Mouse (Mus musculus) heart, adult 2 months (tissue): ENCODE results near the gene Efhc1.

ENCODE experiments used
- CTCF ChIP-seq: fragments of 200-600 bp; IDR thresholded peaks from 2 replicates; pipeline ENCODE4 v1.8.1; 2022; ENCODE audit warnings: antibody characterized with exemption, mild to moderate bottlenecking, moderate library complexity
- EP300 ChIP-seq: fragments of 200-500 bp; IDR thresholded peaks from 2 replicates; pipeline ENCODE4 v1.6.1; 2011; ENCODE audit warnings: low read depth, low read length, control low read depth; ENCODE audit not compliant: insufficient read depth

DNA sequence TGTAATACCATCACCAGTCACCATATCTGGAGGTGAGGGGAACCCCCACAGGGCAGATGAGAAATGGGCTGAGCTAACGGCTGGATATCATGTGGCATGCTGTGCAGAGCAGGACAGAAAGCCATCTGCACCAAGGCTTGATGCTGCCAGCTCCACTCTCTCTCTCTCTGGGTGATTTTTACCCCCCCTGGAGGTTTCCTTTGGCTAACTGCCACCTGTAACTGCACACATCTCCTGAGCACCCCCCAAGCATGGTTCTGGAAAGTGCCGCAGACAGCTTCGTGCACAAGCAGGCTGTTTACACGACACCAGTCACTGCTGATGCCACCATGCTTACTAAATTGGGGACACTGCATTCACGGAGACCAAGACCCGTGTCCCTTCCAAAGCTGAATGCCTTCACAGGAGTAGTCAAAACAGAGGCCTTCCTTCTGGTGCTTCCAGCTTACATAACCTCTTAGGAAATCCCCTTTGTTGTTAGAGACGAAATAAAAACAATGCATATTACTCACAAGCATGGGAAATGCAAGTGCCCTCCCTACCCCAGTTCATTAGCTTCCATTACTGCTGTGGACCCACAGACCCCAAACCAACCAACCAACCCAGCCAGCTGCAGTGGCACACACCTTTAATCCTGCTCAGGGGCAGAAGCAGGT is 44.0 kb downstream of the Efhc1 start:
- TF ChIP-seq CTCF (no peak), EP300 (0 out of 2 replicates have a peak, but pooled peaks have one; percentile 30)
